Mouse (Mus musculus) bone marrow, adult 2 months (tissue): ENCODE results near the gene Trpm3.

Experiments used
- CTCF ChIP-seq: fragments of 200-500 bp; IDR thresholded peaks from 2 replicates; pipeline ENCODE4 v1.5.1; 2011; ENCODE audit warnings: low read length, control low read depth; ENCODE audit not compliant: control insufficient read depth, insufficient read depth
- POLR2A ChIP-seq: fragments of 200-500 bp; IDR thresholded peaks from 2 replicates; pipeline ENCODE4 v1.6.1; 2011; ENCODE audit warnings: low read depth, mild to moderate bottlenecking, control low read depth, low read length, borderline replicate concordance; ENCODE audit not compliant: control insufficient read depth

GRCm38 (mm10) chr19:22138590-22139421, at the start of gene Trpm3:
- TF ChIP-seq CTCF (no peak), POLR2A (no peak)
